Mouse (Mus musculus) spleen, adult 2 months (tissue): ENCODE data around the gene Olfr523.

ENCODE experiments used
- CTCF ChIP-seq: fragments of 200-500 bp; IDR thresholded peaks from 2 replicates; pipeline ENCODE4 v1.5.1; 2011; ENCODE audit warnings: mild to moderate bottlenecking, inconsistent platforms; ENCODE audit not compliant: insufficient read depth, insufficient read length, insufficient replicate concordance; ENCODE audit errors: extremely low read depth
- POLR2A ChIP-seq: fragments of 200-500 bp; IDR thresholded peaks from 2 replicates; pipeline ENCODE4 v1.6.1; 2011; ENCODE audit warnings: low read depth, low read length, inconsistent platforms

- TF ChIP-seq POLR2A (no peak), CTCF (no peak)
These were observed 18.6 kb upstream of the Olfr523 start, which contains the start of gene Sprn for GRCm38 (mm10) chr7:140154218-140154927.
